Mouse (Mus musculus) heart, postnatal 0 days (tissue): ENCODE results near the gene Cfdp1.

Experiments
- CTCF ChIP-seq: IDR thresholded peaks from 2 replicates; pipeline ENCODE4 v1.5.1; 2016; ENCODE audit warnings: antibody characterized with exemption, control low read depth, low read depth
- EP300 ChIP-seq: IDR thresholded peaks from 2 replicates; pipeline ENCODE4 v1.6.1; 2016; ENCODE audit warnings: antibody characterized with exemption, low read depth

GRCm38 (mm10) chr8:111769764-111770428 is 84.2 kb downstream of the Cfdp1 start:
- TF ChIP-seq EP300 (no peak), CTCF (no peak)
